Mouse (Mus musculus) ES-E14 (cell line): ENCODE results near the gene Plbd2. TPM values are rescaled to one million over a fixed set of nuclear protein-coding genes. Genes with fewer than 3 reads are reported as not detected.

Source experiments
- DNase-seq: peaks from one replicate; pipeline ENCODE4 v3.0.0-alpha.2; 2013; ENCODE audit warnings: low read depth, low spot score
- H3K27ac ChIP-seq: 2 replicates; pipeline ENCODE4 v1.5.1; 2012; ENCODE audit warnings: low read depth, mild to moderate bottlenecking, low read length, moderate library complexity, mixed read lengths; ENCODE audit not compliant: poor library complexity, insufficient read depth, severe bottlenecking
- H3K36me3 ChIP-seq: 2 replicates; pipeline ENCODE4 v1.6.1; 2012; ENCODE audit warnings: mild to moderate bottlenecking, low read length, moderate library complexity, mixed read lengths; ENCODE audit not compliant: control insufficient read depth, poor library complexity, insufficient read depth, severe bottlenecking
- H3K4me1 ChIP-seq, 2 experiments: fragments of 150-350 bp in 1 of 2; sonication (generic) in 1 of 2; 2 replicates each; pipeline ENCODE4 v1.6.1; 2012; ENCODE audit warnings: low read length in 2 of 2, mild to moderate bottlenecking in 1 of 2, mixed read lengths in 1 of 2; ENCODE audit not compliant: control insufficient read depth in 2 of 2, insufficient read depth in 2 of 2, poor library complexity in 1 of 2
- H3K4me3 ChIP-seq, 2 experiments: fragments of 150-350 bp in 1 of 2; sonication (generic) in 1 of 2; 2 replicates each; pipeline ENCODE4 v1.5.1; 2012; ENCODE audit warnings: low read length in 2 of 2, low read depth in 1 of 2, mild to moderate bottlenecking in 1 of 2, mixed read lengths in 1 of 2; ENCODE audit not compliant: insufficient read depth in 1 of 2, poor library complexity in 1 of 2, severe bottlenecking in 1 of 2
- H3K9ac ChIP-seq: 2 replicates; pipeline ENCODE4 v1.6.1; 2012; ENCODE audit warnings: low read depth, mild to moderate bottlenecking, low read length, mixed read lengths; ENCODE audit not compliant: poor library complexity, insufficient read depth, severe bottlenecking
- H3K9me3 ChIP-seq: fragments of 150-350 bp; sonication (generic); 2 replicates; pipeline ENCODE4 v1.6.1; 2012; ENCODE audit warnings: low read depth, mild to moderate bottlenecking, low read length; ENCODE audit not compliant: control insufficient read depth, insufficient read depth
- CHD2 ChIP-seq: IDR thresholded peaks from 2 replicates; pipeline ENCODE4 v1.6.1; 2014; ENCODE audit warnings: mild to moderate bottlenecking, low read depth, low read length, inconsistent platforms
- HCFC1 ChIP-seq: IDR thresholded peaks from 2 replicates; pipeline ENCODE4 v1.6.1; 2012; ENCODE audit warnings: low read length, inconsistent platforms, borderline replicate concordance; ENCODE audit not compliant: insufficient read depth
- MAFK ChIP-seq: IDR thresholded peaks from 2 replicates; pipeline ENCODE4 v1.6.1; 2014; ENCODE audit warnings: mild to moderate bottlenecking, low read depth, low read length, inconsistent platforms; ENCODE audit not compliant: insufficient read depth
- ZC3H11A ChIP-seq: IDR thresholded peaks from 2 replicates; pipeline ENCODE4 v1.6.1; 2012; ENCODE audit warnings: low read depth, mild to moderate bottlenecking, inconsistent platforms, low read length, borderline replicate concordance
- ZNF384 ChIP-seq: IDR thresholded peaks from 2 replicates; pipeline ENCODE4 v1.6.1; 2012; ENCODE audit warnings: low read depth, low read length, inconsistent platforms
- in situ Hi-C, 2 experiments: fragments of 600-800 bp; cut with MboI; formaldehyde crosslinking; loops; one replicate each; pipeline ENCODE4 v1.15.1; 2025; ENCODE audit warnings: low sequenced_read_pairs in 2 of 2, inconsistent platforms in 1 of 2; ENCODE audit not compliant: unreplicated experiment in 2 of 2
- total RNA-seq: library from RNA; depleted of rRNA; stranded (reverse); fragments of 300-350 nt; gene quantifications from 2 replicates; pipeline ENCODE4 v1.2.3, GENCODE M21; 2012

Gene Plbd2
- total RNA-seq, 1 experiment, result 35.3 TPM

DNA sequence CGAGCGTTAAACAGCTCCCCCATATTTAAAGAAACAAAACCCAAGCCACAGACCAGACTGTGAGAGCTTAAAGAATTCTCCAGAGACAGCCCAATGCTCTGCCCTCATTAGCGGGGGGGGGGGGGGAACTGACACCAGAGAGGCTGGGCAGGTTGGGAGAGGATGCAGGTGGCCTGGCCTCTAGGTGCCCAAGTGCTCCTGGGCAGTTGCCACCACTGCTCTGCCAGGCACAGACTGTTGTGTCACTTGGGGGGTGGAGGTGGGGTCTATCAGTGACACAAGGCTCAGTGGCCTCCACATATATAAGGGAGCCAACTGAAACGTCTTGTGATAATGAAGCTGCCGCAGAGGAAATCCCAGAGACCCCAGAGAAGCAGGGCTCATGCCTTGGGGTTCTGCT lies 33.2 kb upstream of the Plbd2 start:
- DNase-seq, result no peak
- Histone ChIP-seq H3K4me1 (peaks cover 2 to 7% of the 10 kb centered on the region in 2 experiments; a peak in 3 of 4 replicates), H3K36me3 (peaks cover 4% of the 10 kb centered on the region; the same call in 1 of the 2 replicates), H3K27ac (no peak overlapping the region), H3K9ac (no peak overlapping the region), H3K4me3 (no peak overlapping the region), H3K9me3 (no peaks in the 10 kb centered on the region)
- TF ChIP-seq CHD2, result no peak
- TF ChIP-seq HCFC1, result no peak
- TF ChIP-seq ZC3H11A, result no peak
- no peak for TF ChIP-seq MAFK
- no peak for TF ChIP-seq ZNF384
- in situ Hi-C loops, result no loop called here

GRCm38 (mm10) chr5:120536046-120536445 lies 32.6 kb upstream of the Plbd2 start:
- in situ Hi-C loops, result no loop called here
- H3K9me3 ChIP-seq, result no peaks in the 10 kb centered on the region
- H3K9ac ChIP-seq, result no peak overlapping the region
- no peak for DNase-seq
- H3K4me1 ChIP-seq, result peaks cover 2 to 8% of the 10 kb centered on the region in 2 experiments; a peak in 3 of 4 replicates
- peaks cover 4% of the 10 kb centered on the region; the same call in 1 of the 2 replicates for H3K36me3 ChIP-seq
- H3K4me3 ChIP-seq, result no peak overlapping the region
- H3K27ac ChIP-seq, result no peak overlapping the region
- TF ChIP-seq ZC3H11A (no peak), CHD2 (no peak), HCFC1 (no peak), MAFK (no peak), ZNF384 (no peak)

GRCm38 (mm10) chr5:120534686-120535075 lies 31.3 kb upstream of the Plbd2 start:
- Histone ChIP-seq H3K4me3 (no peak overlapping the region), H3K27ac (no peak overlapping the region), H3K4me1 (peaks cover 2 to 11% of the 10 kb centered on the region in 2 experiments; a peak in 3 of 4 replicates), H3K9me3 (no peaks in the 10 kb centered on the region), H3K36me3 (peaks cover 7% of the 10 kb centered on the region), H3K9ac (no peak overlapping the region)
- TF ChIP-seq CHD2 (no peak), MAFK (no peak), ZNF384 (no peak), ZC3H11A (no peak), HCFC1 (no peak)
- DNase-seq, result no peak
- in situ Hi-C loops, result no loop called here

DNA sequence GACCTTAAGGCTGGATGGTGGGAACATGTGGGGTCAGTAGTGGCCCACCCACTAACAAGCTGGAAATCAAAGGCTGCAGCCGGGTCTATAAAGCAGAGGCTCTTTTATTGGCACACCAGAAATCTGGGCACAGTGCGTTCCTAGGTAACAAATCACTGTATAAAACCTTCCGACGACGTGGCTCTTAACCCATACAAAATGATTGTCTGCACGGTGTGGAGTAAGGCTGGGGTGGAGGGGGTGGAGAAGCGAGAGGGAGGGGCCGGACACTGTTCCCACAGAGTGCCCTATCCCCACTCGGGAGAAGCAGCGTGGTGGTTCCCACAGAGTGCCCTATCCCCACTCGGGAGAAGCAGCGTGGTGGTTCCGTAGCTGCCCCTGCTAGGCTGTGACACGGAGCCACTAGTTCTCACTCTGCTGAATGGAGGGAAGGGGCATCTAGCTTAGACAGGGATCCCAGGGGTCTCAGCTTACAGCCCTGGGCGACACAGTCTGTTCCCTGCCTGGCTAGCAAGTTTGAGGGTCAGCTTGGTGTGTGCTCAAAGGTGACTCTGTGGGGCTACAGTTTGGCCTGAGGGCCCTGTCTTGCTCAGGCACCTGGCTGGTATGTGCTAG lies 30.8 kb upstream of the Plbd2 start:
- no peak overlapping the region for H3K9ac ChIP-seq
- no peak overlapping the region for H3K4me3 ChIP-seq

More for the DNA sequence above, 30.8 kb upstream of the Plbd2 start:
- peaks cover 11% of the 10 kb centered on the region for H3K36me3 ChIP-seq
- no peak for DNase-seq
- peaks cover 2 to 11% of the 10 kb centered on the region in 2 experiments; a peak in 3 of 4 replicates for H3K4me1 ChIP-seq
- no peaks in the 10 kb centered on the region for H3K9me3 ChIP-seq
- no peak overlapping the region; the same call in 1 of the 2 replicates for H3K27ac ChIP-seq
- TF ChIP-seq ZC3H11A, result no peak
- no peak for TF ChIP-seq CHD2
- no peak for TF ChIP-seq ZNF384
- no peak for TF ChIP-seq HCFC1
- TF ChIP-seq MAFK, result no peak
- in situ Hi-C loops, result no loop called here
